Mouse (Mus musculus) heart, adult 2 months (tissue): ENCODE measurements at regions not wholly inside any gene's neighbourhood (a gene's known extent, or its start where the extent isn't known, plus 50 kb on each side); places are given as distances from the start of the nearest gene placed in this dataset.

ENCODE experiments used
- CTCF ChIP-seq: fragments of 200-600 bp; IDR thresholded peaks from 2 replicates; pipeline ENCODE4 v1.8.1; 2022; ENCODE audit warnings: antibody characterized with exemption, mild to moderate bottlenecking, moderate library complexity
- EP300 ChIP-seq: fragments of 200-500 bp; IDR thresholded peaks from 2 replicates; pipeline ENCODE4 v1.6.1; 2011; ENCODE audit warnings: low read depth, low read length, control low read depth; ENCODE audit not compliant: insufficient read depth
- POLR2A ChIP-seq: fragments of 200-500 bp; IDR thresholded peaks from 2 replicates; pipeline ENCODE4 v1.6.1; 2011; ENCODE audit warnings: mild to moderate bottlenecking, low read depth, low read length, control low read depth; ENCODE audit not compliant: insufficient read depth

DNA sequence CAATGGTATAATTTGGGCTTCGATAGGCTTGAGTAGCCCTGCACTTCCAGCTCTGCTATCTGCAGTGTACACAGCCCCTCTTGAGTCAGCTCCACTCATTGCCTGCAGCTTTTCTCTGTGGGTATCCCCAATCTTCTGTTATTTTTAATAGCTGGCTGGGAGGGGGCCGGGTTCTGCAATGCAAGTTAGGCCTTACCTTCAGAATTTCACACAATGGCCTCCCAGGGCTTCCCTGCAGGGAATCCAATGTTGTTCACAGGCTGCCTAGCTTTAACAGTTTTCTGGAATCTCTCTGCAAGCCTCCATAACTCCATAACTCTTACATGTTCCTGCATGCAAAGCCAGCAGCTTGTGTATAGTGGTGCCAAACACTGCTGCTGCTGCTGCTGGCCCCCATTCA lies 197.7 kb upstream of the Fam92a start:
- TF ChIP-seq CTCF: no peak
- no peak for TF ChIP-seq POLR2A
- no peak for TF ChIP-seq EP300
